Mouse (Mus musculus) forebrain, embryonic 14.5 days (tissue): ENCODE measurements at regions not wholly inside any gene's neighbourhood (a gene's known extent, or its start where the extent isn't known, plus 50 kb on each side); places are given as distances from the start of the nearest gene placed in this dataset.

ENCODE experiments used
- ATAC-seq: fragments of 200-750 bp; cut with Nextera tagmentation; 2 replicates; pipeline ENCODE4 v1.8.0; 2017; ENCODE audit warnings: mild to moderate bottlenecking, moderate library complexity
- DNase-seq: peaks from one replicate; pipeline ENCODE4 v3.0.0-alpha.2; 2015; ENCODE audit warnings: low spot score
- H3K27ac ChIP-seq: fragments of 300-500 bp; sonication (generic); 2 replicates; pipeline ENCODE4 v1.5.1; 2014; ENCODE audit warnings: low read depth, mild to moderate bottlenecking, control low read depth, low read length, moderate library complexity
- H3K27me3 ChIP-seq: fragments of 300-500 bp; sonication (generic); replicated peaks from 2 replicates; pipeline ENCODE4 v1.6.1; 2014; ENCODE audit warnings: low read length, control low read depth, mixed read lengths; ENCODE audit not compliant: control insufficient read depth, insufficient read depth
- H3K36me3 ChIP-seq: fragments of 300-500 bp; sonication (generic); 2 replicates; pipeline ENCODE4 v1.6.1; 2014; ENCODE audit warnings: low read length, control low read depth; ENCODE audit not compliant: control insufficient read depth, insufficient read depth
- H3K4me1 ChIP-seq: fragments of 300-500 bp; sonication (generic); 2 replicates; pipeline ENCODE4 v1.6.1; 2014; ENCODE audit warnings: antibody characterized with exemption, low read length, control low read depth; ENCODE audit not compliant: control insufficient read depth, insufficient read depth
- H3K4me2 ChIP-seq: fragments of 300-500 bp; sonication (generic); 2 replicates; pipeline ENCODE4 v1.6.1; 2014; ENCODE audit warnings: mild to moderate bottlenecking, control low read depth, low read length
- H3K4me3 ChIP-seq: fragments of 300-500 bp; sonication (generic); 2 replicates; pipeline ENCODE4 v1.5.1; 2014; ENCODE audit warnings: low read depth, low read length, control low read depth
- H3K9ac ChIP-seq: fragments of 300-500 bp; sonication (generic); 2 replicates; pipeline ENCODE4 v1.6.1; 2014; ENCODE audit warnings: mild to moderate bottlenecking, low read length, control low read depth, moderate library complexity
- H3K9me3 ChIP-seq: fragments of 300-500 bp; sonication (generic); replicated peaks from 2 replicates; pipeline ENCODE4 v1.6.1; 2016; ENCODE audit warnings: low read length, control low read depth, mixed read lengths; ENCODE audit not compliant: control insufficient read depth
- WGBS: fragments of 180-500 bp; shearing (Covaris S2); extraction: QIAGEN DNeasy Blood & Tissue Kit; methylation state at CpG from one replicate; pipeline ENCODE4 v1.1.7; 2014; 5-methylcytosine and 5-hydroxymethylcytosine counted together

DNA sequence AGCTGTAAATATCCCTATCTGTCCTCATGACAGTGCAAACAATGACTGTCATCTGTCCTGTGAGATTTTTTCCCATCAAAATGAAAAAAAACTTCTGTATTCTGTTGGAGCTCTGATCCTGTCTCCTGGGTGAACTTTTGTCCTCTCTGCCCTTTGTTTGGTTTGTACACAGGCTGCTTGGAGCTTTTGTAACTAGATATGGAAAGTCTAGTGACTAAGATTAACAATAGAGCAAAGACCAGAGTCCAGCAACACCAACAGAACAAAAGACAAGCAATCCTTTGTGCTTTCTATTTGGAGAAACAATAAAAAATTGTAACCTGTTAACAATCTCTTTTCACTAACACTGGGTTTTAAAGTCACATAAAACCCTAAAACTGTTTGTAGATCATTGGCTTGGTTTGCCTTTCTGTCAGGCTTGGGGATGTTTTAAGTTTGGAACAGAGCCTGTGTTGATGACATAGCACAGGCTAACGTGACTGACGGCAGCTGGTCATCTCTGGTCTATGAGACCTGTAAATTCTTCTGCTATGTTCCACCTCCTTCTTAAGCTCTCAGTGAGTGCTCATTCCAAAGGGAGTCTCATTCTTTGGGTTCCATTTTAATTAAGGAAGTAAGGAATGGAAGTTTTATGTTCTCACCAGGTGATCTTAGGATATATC lies 219.8 kb downstream of the Gm9733 start:
- DNase-seq = no peak
- H3K27ac ChIP-seq = no peak overlapping the region
- no peak overlapping the region for H3K4me2 ChIP-seq
- no peak overlapping the region for H3K9ac ChIP-seq
- no peak for ATAC-seq
- no peaks in the 10 kb centered on the region for H3K27me3 ChIP-seq
- H3K4me1 ChIP-seq = no peaks in the 10 kb centered on the region
- H3K4me3 ChIP-seq = no peak overlapping the region
- WGBS = 25% methylated on average over 2 of the region's 2 CpGs
- H3K9me3 ChIP-seq = no peaks in the 10 kb centered on the region
- H3K36me3 ChIP-seq = no peaks in the 10 kb centered on the region

DNA sequence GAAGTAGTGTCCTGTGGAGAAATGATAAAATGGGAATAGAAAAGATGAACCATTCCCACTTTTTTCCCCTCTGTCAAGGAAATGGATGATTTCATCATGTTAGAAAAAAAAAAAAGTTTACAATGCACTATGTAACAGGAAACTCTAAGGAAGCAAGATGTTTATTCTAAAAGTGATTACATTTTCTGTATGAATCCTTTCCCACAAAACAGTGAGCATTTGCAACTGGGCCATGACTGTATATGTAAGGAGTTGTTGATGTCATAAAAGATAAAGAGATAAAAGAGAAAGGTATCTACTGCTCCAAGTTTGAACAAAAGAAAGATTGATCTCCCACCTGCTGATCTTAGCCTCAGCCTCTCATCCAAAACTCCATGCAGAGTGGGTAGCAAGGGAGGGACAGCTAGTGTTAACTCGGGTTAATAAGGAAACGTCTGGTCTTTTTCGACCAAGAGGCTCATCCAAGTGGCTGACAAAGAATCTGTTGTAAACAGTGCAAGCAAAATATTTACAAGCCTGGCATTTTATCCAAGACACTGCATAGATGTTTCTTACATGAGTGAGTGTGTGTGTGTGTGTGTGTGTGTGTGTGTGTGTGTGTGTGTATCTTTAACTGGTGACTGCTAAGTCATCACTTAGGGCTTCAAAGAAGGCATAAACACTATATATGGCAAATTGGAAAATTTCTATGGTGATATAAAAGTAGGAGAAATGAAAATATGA lies 213.3 kb downstream of the Gm9733 start:
- 40% methylated on average over 3 of the region's 3 CpGs for WGBS
- no peak for DNase-seq

DNA sequence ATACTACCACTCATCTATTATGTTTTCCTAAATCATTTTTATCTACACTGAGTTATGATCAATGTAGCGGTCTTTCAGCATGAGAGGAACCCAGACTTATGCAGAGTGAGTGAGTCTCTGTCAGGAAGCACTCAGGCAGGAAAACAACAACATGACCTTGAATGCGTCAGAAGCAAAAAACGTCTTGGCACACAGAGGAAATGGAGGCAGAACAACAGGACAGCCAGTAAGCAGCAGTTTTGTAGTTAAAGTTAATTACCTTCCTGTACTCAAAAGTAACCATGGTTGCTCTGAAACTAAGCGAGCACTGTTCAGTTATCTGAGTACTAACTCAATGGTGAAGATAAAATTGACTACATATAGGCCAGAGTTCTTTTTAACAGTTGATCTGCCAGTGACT lies 205.4 kb downstream of the Gm9733 start:
- no peak overlapping the region for H3K4me2 ChIP-seq
- H3K27ac ChIP-seq = no peak overlapping the region
- no peaks in the 10 kb centered on the region for H3K4me1 ChIP-seq
- 80% methylated on average over 4 of the region's 4 CpGs for whole genome bisulfite sequencing
- no peak for ATAC-seq
- H3K9me3 ChIP-seq = no peaks in the 10 kb centered on the region
- H3K4me3 ChIP-seq = no peak overlapping the region
- DNase-seq = no peak
- no peaks in the 10 kb centered on the region for H3K36me3 ChIP-seq
- no peaks in the 10 kb centered on the region for H3K27me3 ChIP-seq
- H3K9ac ChIP-seq = no peak overlapping the region

More for the DNA sequence above, 213.3 kb downstream of the Gm9733 start:
- Histone ChIP-seq H3K4me1 (no peaks in the 10 kb centered on the region), H3K36me3 (no peaks in the 10 kb centered on the region), H3K9ac (no peak overlapping the region), H3K9me3 (no peaks in the 10 kb centered on the region), H3K27me3 (no peaks in the 10 kb centered on the region), H3K4me2 (no peak overlapping the region), H3K27ac (no peak overlapping the region), H3K4me3 (no peak overlapping the region)
- no peak for ATAC-seq

DNA sequence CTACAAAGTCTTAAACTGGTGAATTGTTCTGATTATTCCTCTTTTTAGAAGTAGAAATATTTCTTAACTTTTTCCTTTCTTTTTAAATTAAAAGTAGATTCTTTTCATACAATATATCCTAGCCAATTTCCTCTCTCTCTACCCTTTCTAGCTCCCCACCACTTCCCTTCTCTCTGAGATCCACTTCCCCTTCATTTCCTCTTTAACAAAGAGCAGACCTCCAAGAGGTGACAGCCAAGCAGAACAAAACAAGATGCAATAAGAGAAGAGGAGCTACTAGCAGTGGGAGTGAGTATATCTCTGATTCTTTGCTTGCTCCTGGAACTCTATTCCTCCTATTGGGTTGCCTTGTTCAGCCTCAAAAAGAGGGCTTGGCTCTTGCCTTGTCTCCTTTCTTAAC lies 203.7 kb downstream of the Gm9733 start:
- DNase-seq = no peak
- no peaks in the 10 kb centered on the region for H3K9me3 ChIP-seq
- no peak overlapping the region for H3K9ac ChIP-seq
- H3K36me3 ChIP-seq = no peaks in the 10 kb centered on the region
- ATAC-seq = no peak
- no peak overlapping the region for H3K4me2 ChIP-seq
- H3K27ac ChIP-seq = no peak overlapping the region
- no peaks in the 10 kb centered on the region for H3K4me1 ChIP-seq
- H3K27me3 ChIP-seq = no peaks in the 10 kb centered on the region
- no peak overlapping the region for H3K4me3 ChIP-seq

DNA sequence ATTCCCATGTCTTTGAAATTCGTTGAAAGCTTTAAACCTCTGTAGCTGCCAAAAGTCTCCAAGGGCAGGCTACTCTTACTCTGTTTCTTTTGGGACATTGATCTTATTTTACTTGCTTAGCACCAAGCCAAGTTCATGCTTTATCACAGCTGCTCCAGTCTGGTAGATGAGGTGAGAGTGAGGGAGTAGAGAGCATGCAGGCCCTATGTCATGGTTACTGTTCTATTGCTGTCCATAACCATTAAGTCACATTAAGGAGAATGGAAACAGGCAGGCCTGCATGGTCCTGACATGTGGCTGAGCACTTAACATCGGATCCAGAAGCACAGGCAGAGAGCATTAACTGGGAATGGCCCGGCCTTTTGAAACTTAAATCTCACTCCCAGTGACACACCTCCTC lies 203.1 kb downstream of the Gm9733 start:
- DNase-seq (no peak), ATAC-seq (no peak)
- Histone ChIP-seq H3K9ac (no peak overlapping the region), H3K27me3 (no peaks in the 10 kb centered on the region), H3K4me2 (no peak overlapping the region), H3K36me3 (no peaks in the 10 kb centered on the region), H3K4me3 (no peak overlapping the region), H3K27ac (no peak overlapping the region), H3K9me3 (no peaks in the 10 kb centered on the region), H3K4me1 (no peaks in the 10 kb centered on the region)
- WGBS = 82% methylated on average over 3 of the region's 3 CpGs

DNA sequence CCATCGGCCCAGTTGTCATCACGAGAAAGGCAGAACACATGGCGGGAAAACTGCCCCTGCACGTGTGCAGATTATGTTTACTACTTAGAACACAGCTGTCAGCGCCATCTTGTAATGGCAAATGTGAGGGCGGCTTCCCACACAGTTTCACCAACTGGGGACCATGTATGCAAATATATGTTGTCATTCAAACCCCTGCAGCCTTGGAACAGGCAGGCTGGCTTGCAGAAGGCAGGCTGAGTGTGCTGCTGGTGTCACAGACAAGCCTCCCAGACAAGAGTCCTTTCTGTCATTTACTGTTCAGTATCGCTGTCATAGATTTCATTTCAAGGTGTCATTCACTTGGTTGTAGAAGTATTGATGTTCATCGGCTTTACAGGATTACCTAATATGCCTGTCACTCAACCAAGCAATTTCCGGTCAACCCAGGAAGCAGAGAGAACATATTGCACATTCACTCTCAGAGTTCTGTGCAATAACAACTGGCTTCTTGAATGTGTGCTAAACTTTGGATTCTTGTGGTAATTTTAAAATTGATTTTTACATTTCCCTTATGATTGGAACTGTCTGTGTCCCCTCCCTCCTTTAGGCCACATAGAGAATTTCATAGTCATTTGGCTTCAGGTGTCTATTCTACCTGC lies 202.3 kb downstream of the Gm9733 start:
- no peak for DNase-seq
- H3K4me3 ChIP-seq = no peak overlapping the region
- no peak overlapping the region for H3K27ac ChIP-seq
- no peaks in the 10 kb centered on the region for H3K27me3 ChIP-seq
- no peak overlapping the region for H3K4me2 ChIP-seq
- no peak overlapping the region for H3K9ac ChIP-seq
- no peak; the same call in 1 of the 2 replicates for ATAC-seq
- H3K9me3 ChIP-seq = no peaks in the 10 kb centered on the region
- H3K4me1 ChIP-seq = no peaks in the 10 kb centered on the region
- H3K36me3 ChIP-seq = no peaks in the 10 kb centered on the region
- WGBS = 84% methylated on average over 9 of the region's 9 CpGs

DNA sequence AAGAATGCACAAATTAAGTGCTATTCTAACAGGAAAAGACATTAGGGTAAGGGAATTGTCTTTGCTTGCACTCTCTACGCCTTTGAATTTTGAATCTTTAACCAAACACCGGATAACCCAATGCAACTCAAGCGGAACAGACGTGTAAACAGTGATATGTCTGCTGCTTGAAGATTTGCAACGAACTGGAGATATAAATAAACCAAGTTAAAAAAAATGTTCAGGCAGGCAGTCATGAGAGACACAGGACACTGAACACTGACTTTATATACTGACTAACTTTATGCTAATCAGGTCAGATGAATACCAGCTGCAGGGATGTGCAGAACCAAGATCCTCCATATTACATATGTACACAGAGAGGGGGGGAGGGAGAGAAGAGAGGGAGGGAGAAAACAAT lies 200.0 kb downstream of the Gm9733 start:
- H3K4me2 ChIP-seq = no peak overlapping the region
- H3K4me1 ChIP-seq = no peaks in the 10 kb centered on the region
- H3K9me3 ChIP-seq = no peaks in the 10 kb centered on the region
- no peak overlapping the region for H3K4me3 ChIP-seq
- H3K9ac ChIP-seq = no peak overlapping the region
- no peaks in the 10 kb centered on the region for H3K27me3 ChIP-seq
- ATAC-seq = no peak
- H3K36me3 ChIP-seq = no peaks in the 10 kb centered on the region
- H3K27ac ChIP-seq = no peak overlapping the region
- DNase-seq = no peak
- WGBS = 77% methylated on average over 5 of the region's 5 CpGs

DNA sequence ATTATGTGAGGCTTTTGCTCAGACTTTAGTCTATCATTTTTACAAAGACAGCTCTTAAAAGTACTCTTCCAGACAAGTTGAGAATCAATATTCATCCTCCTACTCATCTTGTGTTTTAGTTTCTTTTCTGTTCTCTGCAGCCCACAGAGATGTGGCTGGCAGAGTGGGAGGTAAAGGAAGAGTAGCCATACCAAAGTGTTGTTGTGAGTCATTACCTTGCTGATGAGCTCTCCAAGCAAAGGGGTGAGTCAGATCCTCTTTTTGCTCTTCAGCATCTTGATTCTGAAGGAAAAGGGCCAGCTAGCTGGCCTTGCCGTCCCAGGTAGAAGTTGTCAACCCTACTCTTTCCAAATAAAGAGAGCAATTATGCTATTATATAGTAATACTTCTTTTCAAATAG lies 192.6 kb downstream of the Gm9733 start:
- Histone ChIP-seq H3K9me3 (no peaks in the 10 kb centered on the region), H3K27me3 (no peaks in the 10 kb centered on the region), H3K9ac (no peak overlapping the region), H3K4me3 (no peak overlapping the region), H3K36me3 (no peaks in the 10 kb centered on the region), H3K4me1 (no peaks in the 10 kb centered on the region), H3K27ac (no peak overlapping the region), H3K4me2 (no peak overlapping the region)
- DNase-seq (no peak), ATAC-seq (no peak)
- 89% methylated on average over 1 of the region's 1 CpGs for WGBS

DNA sequence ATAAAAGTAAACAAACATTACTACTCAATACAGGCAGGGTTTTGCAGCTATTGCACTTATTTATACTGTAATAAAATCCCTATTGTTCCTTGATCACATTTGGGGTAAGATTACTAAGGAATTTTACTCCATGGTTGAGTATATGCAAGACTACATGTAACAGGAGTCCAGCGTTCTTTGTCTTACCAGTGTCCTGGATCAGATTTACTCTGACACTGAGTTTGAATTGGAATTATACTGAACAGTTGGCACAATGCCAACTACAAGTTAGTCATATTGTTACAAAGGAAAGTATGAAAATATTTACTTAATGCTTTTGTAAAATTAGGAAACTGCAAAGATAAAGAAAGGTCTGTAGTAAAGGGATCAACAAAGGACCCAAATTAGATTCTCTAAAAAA lies 178.4 kb downstream of the Gm9733 start:
- Histone ChIP-seq H3K4me3 (no peak overlapping the region), H3K27ac (no peak overlapping the region), H3K9ac (no peak overlapping the region), H3K4me1 (no peaks in the 10 kb centered on the region), H3K9me3 (no peaks in the 10 kb centered on the region), H3K36me3 (no peaks in the 10 kb centered on the region), H3K4me2 (no peak overlapping the region), H3K27me3 (no peaks in the 10 kb centered on the region)
- 67% methylated on average over 1 of the region's 1 CpGs for WGBS
- ATAC-seq (no peak; the same call in 1 of the 2 replicates), DNase-seq (no peak)
